Mouse (Mus musculus) liver, adult 2 months (tissue): ENCODE measurements around the gene Omt2b.

Experiments used
- CTCF ChIP-seq: fragments of 200-500 bp; IDR thresholded peaks from 2 replicates; pipeline ENCODE4 v1.5.1; 2011; ENCODE audit warnings: low read depth, low read length, control low read depth
- POLR2A ChIP-seq: fragments of 200-500 bp; IDR thresholded peaks from 2 replicates; pipeline ENCODE4 v1.6.1; 2011; ENCODE audit warnings: low read length, control low read depth; ENCODE audit not compliant: insufficient read depth; ENCODE audit errors: extremely low read depth

- TF ChIP-seq CTCF = no peak
- no peak for TF ChIP-seq POLR2A
Observed at GRCm38 (mm10) chr9:78368671-78369293, 41.4 kb downstream of the Omt2b start.
